Mouse (Mus musculus): ENCODE results near the gene Pold3. TPM values are rescaled to one million over a fixed set of nuclear protein-coding genes. Genes with fewer than 3 reads are reported as not detected.

Pold3 gene
- total and polyA plus RNA-seq, 3 experiments, result 4.4 to 9.1 (median 9.0) TPM

- H3K4me1 ChIP-seq (ENCODE audit: control insufficient read depth, insufficient read depth, low read length), result no peaks in the 10 kb centered on the region
- H3K36me3 ChIP-seq (ENCODE audit: control insufficient read depth, insufficient read depth, low read length), result no peaks in the 10 kb centered on the region
- 40% methylated on average over 9 of the region's 9 CpGs for WGBS
- no peak overlapping the region for H3K27ac ChIP-seq
- TF ChIP-seq POLR2A (IDR thresholded peaks at IDR 0.05; ENCODE audit: insufficient read depth, low read depth, low read length), result no peak
- TF ChIP-seq EP300 (IDR thresholded peaks at IDR 0.05; ENCODE audit: insufficient read depth, low read depth, low read length), result no peak
- no peak for TF ChIP-seq CTCF (IDR thresholded peaks at IDR 0.05)
- intact Hi-C loops (cut with DNase I), result no loop called here
- peak in 1 of 2 experiments; percentile 15 for DNase-seq
- no peak overlapping the region for H3K9ac ChIP-seq (ENCODE audit: low read depth, low read length)
- H3K4me3 ChIP-seq, result no peak overlapping the region
- H3K79me2 ChIP-seq (replicated peaks; ENCODE audit: control insufficient read depth, insufficient read depth, low read length), result no peaks in the 10 kb centered on the region
- H3K27me3 ChIP-seq (ENCODE audit: control insufficient read depth, insufficient read depth, low read length), result no peaks in the 10 kb centered on the region
Measured at GRCm38 (mm10) chr7:100137038-100137437, 15.7 kb upstream of the Pold3 start.

- Histone ChIP-seq H3K36me3 (ENCODE audit: control insufficient read depth, insufficient read depth, low read length) (no peaks in the 10 kb centered on the region), H3K27ac (no peak overlapping the region), H3K79me2 (replicated peaks; ENCODE audit: control insufficient read depth, insufficient read depth, low read length) (no peaks in the 10 kb centered on the region), H3K9ac (ENCODE audit: low read depth, low read length) (no peak overlapping the region), H3K27me3 (ENCODE audit: control insufficient read depth, insufficient read depth, low read length) (no peaks in the 10 kb centered on the region), H3K4me1 (ENCODE audit: control insufficient read depth, insufficient read depth, low read length) (no peaks in the 10 kb centered on the region), H3K4me3 (no peak overlapping the region)
- TF ChIP-seq POLR2A (IDR thresholded peaks at IDR 0.05; ENCODE audit: insufficient read depth, low read depth, low read length), result no peak
- no peak for TF ChIP-seq EP300 (IDR thresholded peaks at IDR 0.05; ENCODE audit: insufficient read depth, low read depth, low read length)
- no peak for TF ChIP-seq CTCF (IDR thresholded peaks at IDR 0.05)
- 85% methylated on average over 1 of the region's 1 CpGs for WGBS
- intact Hi-C loops (cut with DNase I), result no loop called here
- DNase-seq, result no peak
Measured at GRCm38 (mm10) chr7:100132379-100132778, 11.0 kb upstream of the Pold3 start.

GRCm38 (mm10) chr7:100130592-100130991 is 9.2 kb upstream of the Pold3 start:
- TF ChIP-seq EP300 (IDR thresholded peaks at IDR 0.05; ENCODE audit: insufficient read depth, low read depth, low read length), result no peak
- no peak for TF ChIP-seq POLR2A (IDR thresholded peaks at IDR 0.05; ENCODE audit: insufficient read depth, low read depth, low read length)
- no peak for TF ChIP-seq CTCF (IDR thresholded peaks at IDR 0.05)
- H3K9ac ChIP-seq (ENCODE audit: low read depth, low read length), result no peak overlapping the region
- no peaks in the 10 kb centered on the region for H3K36me3 ChIP-seq (ENCODE audit: control insufficient read depth, insufficient read depth, low read length)
- H3K4me3 ChIP-seq, result no peak overlapping the region
- H3K4me1 ChIP-seq (ENCODE audit: control insufficient read depth, insufficient read depth, low read length), result no peaks in the 10 kb centered on the region
- no peak for DNase-seq
- no peaks in the 10 kb centered on the region for H3K27me3 ChIP-seq (ENCODE audit: control insufficient read depth, insufficient read depth, low read length)
- no peak overlapping the region for H3K27ac ChIP-seq
- no peaks in the 10 kb centered on the region for H3K79me2 ChIP-seq (replicated peaks; ENCODE audit: control insufficient read depth, insufficient read depth, low read length)
- 78% methylated on average over 6 of the region's 6 CpGs for WGBS
- intact Hi-C loops (cut with DNase I), result no loop called here

- 74% methylated on average over 7 of the region's 7 CpGs for WGBS
- H3K4me1 ChIP-seq (ENCODE audit: control insufficient read depth, insufficient read depth, low read length), result 0 out of 2 replicates have a peak, but pooled peaks cover 3% of the 10 kb centered on the region
- TF ChIP-seq POLR2A (IDR thresholded peaks at IDR 0.05; ENCODE audit: insufficient read depth, low read depth, low read length), result no peak
- TF ChIP-seq CTCF (IDR thresholded peaks at IDR 0.05), result no peak
- TF ChIP-seq EP300 (IDR thresholded peaks at IDR 0.05; ENCODE audit: insufficient read depth, low read depth, low read length), result no peak
- no peaks in the 10 kb centered on the region for H3K36me3 ChIP-seq (ENCODE audit: control insufficient read depth, insufficient read depth, low read length)
- H3K27me3 ChIP-seq (ENCODE audit: control insufficient read depth, insufficient read depth, low read length), result no peaks in the 10 kb centered on the region
- no peak for DNase-seq
- no peak overlapping the region for H3K4me3 ChIP-seq
- H3K27ac ChIP-seq, result no peak overlapping the region
- no peak overlapping the region for H3K9ac ChIP-seq (ENCODE audit: low read depth, low read length)
- H3K79me2 ChIP-seq (replicated peaks; ENCODE audit: control insufficient read depth, insufficient read depth, low read length), result no peaks in the 10 kb centered on the region
- intact Hi-C loops (cut with DNase I), result loop anchor here (10.0 kb wide), 1 partner anchor 236 kb away; no protein-coding TSS in a partner anchor
Measured at GRCm38 (mm10) chr7:100128262-100129041, 7.1 kb upstream of the Pold3 start.

- 88% methylated on average over 7 of the region's 7 CpGs for WGBS
- Histone ChIP-seq H3K4me3 (no peak overlapping the region), H3K36me3 (ENCODE audit: control insufficient read depth, insufficient read depth, low read length) (no peaks in the 10 kb centered on the region), H3K9ac (ENCODE audit: low read depth, low read length) (no peak overlapping the region), H3K27me3 (ENCODE audit: control insufficient read depth, insufficient read depth, low read length) (no peaks in the 10 kb centered on the region), H3K27ac (no peak overlapping the region), H3K4me1 (ENCODE audit: control insufficient read depth, insufficient read depth, low read length) (0 out of 2 replicates have a peak, but pooled peaks cover 3% of the 10 kb centered on the region), H3K79me2 (replicated peaks; ENCODE audit: control insufficient read depth, insufficient read depth, low read length) (no peaks in the 10 kb centered on the region)
- TF ChIP-seq POLR2A (IDR thresholded peaks at IDR 0.05; ENCODE audit: insufficient read depth, low read depth, low read length) (no peak), EP300 (IDR thresholded peaks at IDR 0.05; ENCODE audit: insufficient read depth, low read depth, low read length) (no peak), CTCF (IDR thresholded peaks at IDR 0.05) (no peak)
- intact Hi-C loops (cut with DNase I), result loop anchor here (10.0 kb wide), 1 partner anchor 238 kb away; no protein-coding TSS in a partner anchor
- DNase-seq, result no peak
Measured at GRCm38 (mm10) chr7:100126514-100126913, 5.1 kb upstream of the Pold3 start.

GRCm38 (mm10) chr7:100125166-100125565 is 3.8 kb upstream of the Pold3 start:
- TF ChIP-seq CTCF (IDR thresholded peaks at IDR 0.05) (no peak), EP300 (IDR thresholded peaks at IDR 0.05; ENCODE audit: insufficient read depth, low read depth, low read length) (no peak), POLR2A (IDR thresholded peaks at IDR 0.05; ENCODE audit: insufficient read depth, low read depth, low read length) (no peak)
- Histone ChIP-seq H3K27ac (no peak overlapping the region), H3K36me3 (ENCODE audit: control insufficient read depth, insufficient read depth, low read length) (no peaks in the 10 kb centered on the region), H3K4me1 (ENCODE audit: control insufficient read depth, insufficient read depth, low read length) (0 out of 2 replicates have a peak, but pooled peaks cover 3% of the 10 kb centered on the region), H3K79me2 (replicated peaks; ENCODE audit: control insufficient read depth, insufficient read depth, low read length) (no peaks in the 10 kb centered on the region), H3K4me3 (no peak overlapping the region), H3K9ac (ENCODE audit: low read depth, low read length) (no peak overlapping the region), H3K27me3 (ENCODE audit: control insufficient read depth, insufficient read depth, low read length) (no peaks in the 10 kb centered on the region)
- intact Hi-C loops (cut with DNase I), result loop anchor here (10.0 kb wide), 1 partner anchor 240 kb away; no protein-coding TSS in a partner anchor
- 45% methylated on average over 4 of the region's 4 CpGs for WGBS
- DNase-seq, result peak in 1 of 2 experiments; percentile 10
